Mouse (Mus musculus): ENCODE data around the gene Spata5.
"Not testable (repeated sequence)": the region's sequence is repeated elsewhere in the genome, so short reads cannot be mapped to it uniquely, and the experiment has no call there.

Spata5 gene

GRCm38 (mm10) chr3:37510055-37511032, 90.6 kb downstream of the Spata5 start:
- no peak for DNase-seq (ENCODE audit: extremely low spot score)

- DNase-seq (ENCODE audit: extremely low spot score) = peak; percentile 41
Observed at GRCm38 (mm10) chr3:37515485-37515884, 95.8 kb downstream of the Spata5 start.

DNA sequence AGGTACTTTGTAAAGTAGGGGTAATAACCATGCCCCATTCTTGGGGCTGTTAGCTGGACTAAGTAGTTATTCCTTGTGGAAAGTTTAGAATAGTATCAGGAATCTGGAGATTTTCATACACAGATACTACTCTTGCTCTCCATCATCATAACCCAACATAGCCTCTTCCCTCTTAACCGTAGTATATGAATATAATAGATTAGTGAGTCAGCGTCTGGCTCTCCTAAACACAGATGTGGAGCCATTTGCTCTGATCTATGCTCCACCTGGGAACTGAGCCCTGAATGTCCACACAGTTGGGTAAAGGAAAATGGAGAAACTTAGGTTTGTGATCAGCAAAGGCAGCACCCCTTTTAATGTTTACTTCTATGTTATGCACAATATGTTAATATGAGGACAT, 96.7 kb downstream of the Spata5 start:
- no peak for DNase-seq (ENCODE audit: extremely low spot score)

DNA sequence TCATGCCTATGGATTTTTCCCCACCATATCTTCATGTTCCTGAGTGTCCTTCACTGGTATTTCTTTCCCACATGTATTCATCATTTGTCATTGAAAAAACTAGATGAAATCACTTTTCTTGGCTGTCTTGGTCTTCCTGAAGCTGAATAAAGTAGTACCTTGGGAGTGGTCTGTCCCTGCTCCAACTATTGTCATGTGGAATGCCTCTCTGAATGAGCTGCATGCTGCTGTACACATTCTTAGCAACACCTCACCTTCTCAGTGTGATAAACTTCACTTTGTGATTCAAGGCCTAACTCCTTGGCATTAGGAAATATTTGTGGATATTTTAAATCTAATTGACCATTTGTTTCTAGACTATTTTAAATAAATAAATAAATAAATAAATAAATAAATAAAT, 98.9 kb downstream of the Spata5 start:
- DNase-seq (ENCODE audit: extremely low spot score) = no peak

- no peak for DNase-seq (ENCODE audit: extremely low spot score)
Observed at GRCm38 (mm10) chr3:37520334-37521023, 100.8 kb downstream of the Spata5 start.

DNA sequence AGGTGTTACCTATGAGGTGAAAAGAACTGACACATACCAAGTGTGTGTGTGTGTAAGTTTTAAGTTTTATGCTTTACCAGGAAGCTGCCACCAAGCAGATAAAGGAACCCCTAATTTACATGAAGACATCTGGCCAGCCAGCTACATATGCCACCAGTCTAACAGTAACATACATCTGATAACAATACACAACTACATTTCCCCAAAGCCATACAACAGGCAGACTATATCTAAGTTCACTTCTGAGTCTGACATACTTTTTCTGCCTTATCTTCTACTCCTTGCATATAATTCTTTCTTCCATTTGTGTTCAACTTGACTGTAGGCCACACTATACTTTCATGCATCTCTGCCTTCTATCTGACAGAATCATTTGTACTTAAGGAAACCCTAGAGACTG, 112.4 kb downstream of the Spata5 start:
- DNase-seq (ENCODE audit: extremely low spot score) = no peak

GRCm38 (mm10) chr3:37540701-37541100, 121.0 kb downstream of the Spata5 start:
- not testable (repeated sequence) for DNase-seq (ENCODE audit: extremely low spot score)

DNA sequence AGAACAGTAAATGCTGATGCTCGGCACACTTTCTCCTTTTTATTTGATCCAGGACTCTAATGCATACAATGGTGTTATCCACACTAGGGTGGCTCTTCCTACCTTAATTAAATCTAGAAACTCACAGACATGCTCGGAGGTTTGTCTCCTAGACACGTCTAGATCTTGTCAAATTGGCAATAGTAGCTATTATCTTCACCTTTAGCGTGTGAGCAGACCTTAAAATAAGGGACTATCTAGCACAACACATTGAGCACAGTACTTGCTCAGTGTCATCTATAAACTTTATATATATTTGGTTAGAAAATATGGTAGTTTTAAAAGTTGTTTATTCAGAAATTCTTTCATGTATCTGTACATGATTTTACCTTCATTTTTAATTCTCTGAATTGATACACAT, 126.7 kb downstream of the Spata5 start:
- no peak for DNase-seq (ENCODE audit: extremely low spot score)

DNA sequence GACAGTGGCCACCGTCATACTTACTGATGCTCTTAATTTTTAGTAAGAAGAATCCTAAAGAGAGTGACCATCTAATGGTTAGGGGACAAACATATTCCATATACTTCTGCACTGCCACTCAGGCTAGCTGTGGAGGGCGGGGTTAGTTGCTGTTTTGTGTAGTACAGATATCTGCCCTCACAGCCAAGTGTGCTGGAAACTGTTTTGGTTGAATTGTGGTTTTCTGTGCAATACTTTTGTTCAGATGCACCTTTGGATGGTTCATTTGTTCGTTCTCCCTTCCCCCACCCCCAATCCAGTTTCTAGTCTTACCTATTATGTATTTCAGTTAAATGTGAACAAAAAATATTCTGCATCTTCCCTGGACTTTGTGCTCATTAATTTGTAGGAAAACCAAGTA, 130.5 kb downstream of the Spata5 start:
- no peak for DNase-seq (ENCODE audit: extremely low spot score)

- no peak for DNase-seq (ENCODE audit: extremely low spot score)
Observed at GRCm38 (mm10) chr3:37550594-37550993, 130.9 kb downstream of the Spata5 start.

DNA sequence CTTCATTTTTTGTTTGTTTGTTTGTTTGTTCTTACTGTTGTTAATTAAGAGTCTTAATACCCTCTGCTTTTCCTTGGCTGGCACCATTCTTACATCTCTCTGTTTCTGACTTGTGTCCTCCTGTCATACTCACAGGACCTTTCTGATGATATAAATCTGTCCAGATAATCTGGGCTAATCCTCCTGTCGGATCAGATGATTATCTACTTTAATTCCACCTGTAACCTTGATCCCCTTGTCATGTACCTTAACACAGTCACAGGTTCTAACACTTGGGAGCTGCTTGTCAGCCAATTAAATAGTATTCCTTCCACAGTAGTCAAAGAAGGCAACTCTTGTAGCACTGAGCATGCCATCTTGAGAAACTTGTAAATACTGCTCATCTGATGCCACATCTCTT, 131.8 kb downstream of the Spata5 start:
- no peak for DNase-seq (ENCODE audit: extremely low spot score)

- DNase-seq (ENCODE audit: extremely low spot score) = no peak
Observed at GRCm38 (mm10) chr3:37552244-37552643, 132.5 kb downstream of the Spata5 start.

DNA sequence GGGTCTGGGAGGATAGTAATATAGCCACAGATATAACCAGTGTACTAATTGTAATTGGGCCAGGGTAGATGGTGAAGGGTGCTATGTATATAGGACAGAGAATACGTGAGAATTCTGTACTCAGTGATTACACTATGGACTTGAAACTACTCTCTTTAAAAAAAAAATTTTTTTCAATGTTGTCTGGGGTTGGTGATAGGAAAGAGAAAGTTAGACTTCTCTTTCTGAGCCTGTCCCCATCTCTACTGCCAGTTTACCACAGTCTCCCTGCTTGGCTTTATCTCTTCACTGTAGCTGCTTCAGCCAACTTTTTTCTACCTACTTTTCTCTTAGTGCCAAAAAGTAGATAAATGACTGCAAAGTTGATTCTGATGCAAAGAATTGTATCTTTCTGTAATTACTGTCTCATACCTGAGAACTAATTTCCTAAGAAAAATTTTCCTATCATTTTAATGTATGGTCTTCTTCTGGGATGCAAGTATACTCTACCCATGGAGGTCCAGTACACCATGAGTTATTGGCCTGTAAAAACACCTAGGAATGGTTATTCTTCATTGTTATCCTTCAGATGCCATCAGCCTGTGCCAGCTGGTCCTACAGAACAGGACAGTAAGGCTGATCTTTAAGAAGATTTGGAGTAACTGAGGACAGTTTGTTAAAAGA, 133.8 kb downstream of the Spata5 start:
- DNase-seq (ENCODE audit: extremely low spot score) = no peak

DNA sequence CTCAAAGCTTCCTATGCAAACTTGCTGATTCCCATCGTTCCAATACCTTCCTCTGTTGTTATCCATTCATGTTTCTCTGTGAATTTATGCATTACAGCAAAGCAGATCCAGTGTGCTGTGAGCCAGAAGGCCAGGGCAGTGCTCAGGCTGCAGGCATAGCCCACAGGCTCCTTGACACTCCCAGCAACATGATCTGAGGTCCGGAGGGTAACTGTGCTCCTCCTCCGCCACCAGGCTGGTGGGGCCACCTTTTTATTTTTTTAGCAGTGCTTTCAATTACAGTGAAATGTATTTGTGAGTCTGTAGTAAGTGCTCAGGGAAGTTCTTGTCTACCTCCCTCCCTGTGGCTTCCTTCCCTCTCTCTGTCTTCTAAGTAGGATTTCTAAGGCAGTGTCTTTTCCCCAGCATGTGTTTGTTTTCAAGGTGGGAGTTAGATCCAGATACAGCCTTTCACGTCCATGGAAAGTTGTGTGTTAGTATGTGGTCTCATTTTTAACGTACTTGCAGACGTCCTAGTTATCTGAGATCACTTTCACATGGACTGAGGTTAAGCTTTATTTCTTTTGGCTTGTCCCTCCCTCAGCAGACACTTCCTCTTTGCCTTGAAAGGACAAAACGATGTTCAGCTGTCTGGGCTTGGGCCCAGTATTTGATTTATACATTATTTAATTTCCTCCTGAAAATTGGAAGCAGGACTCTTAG, 136.9 kb downstream of the Spata5 start:
- no peak for DNase-seq (ENCODE audit: extremely low spot score)

DNA sequence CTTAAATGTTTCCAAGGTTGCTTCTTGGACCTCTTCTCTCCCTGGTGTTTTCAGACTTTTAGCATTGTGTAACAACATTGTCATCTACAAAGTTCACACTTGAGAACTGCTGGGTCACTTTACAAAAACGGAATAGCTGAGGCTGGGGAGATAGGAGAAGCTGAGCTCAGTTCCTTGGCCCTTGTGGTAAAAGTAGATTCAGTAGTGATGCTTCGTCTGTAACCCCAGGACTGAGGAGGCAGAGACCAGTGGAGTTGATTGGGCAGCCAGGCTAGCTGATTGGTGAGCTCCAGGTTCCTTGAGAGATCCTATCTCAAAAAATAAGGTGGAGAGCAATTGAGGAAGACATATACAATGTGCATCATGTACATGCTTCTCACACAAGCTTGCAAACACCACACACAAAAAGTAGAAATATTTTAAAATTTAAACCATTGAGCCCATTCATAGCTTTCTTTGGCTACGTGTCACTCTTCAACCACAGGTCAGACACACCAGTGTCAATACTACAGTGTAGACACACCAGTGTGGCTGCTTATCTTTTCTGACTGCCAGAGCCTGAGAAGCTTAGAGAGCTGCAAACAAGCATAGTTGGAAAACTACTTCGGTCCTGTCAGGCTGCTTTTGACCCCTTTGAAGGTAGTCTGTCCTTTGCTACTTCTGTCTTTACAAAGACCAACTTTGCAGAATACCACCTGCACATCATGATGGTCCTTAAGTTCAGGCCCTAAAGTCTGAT, 138.2 kb downstream of the Spata5 start:
- DNase-seq (ENCODE audit: extremely low spot score) = no peak

GRCm38 (mm10) chr3:37559339-37559738, 139.6 kb downstream of the Spata5 start:
- no peak for DNase-seq (ENCODE audit: extremely low spot score)

GRCm38 (mm10) chr3:37561466-37561865, 141.8 kb downstream of the Spata5 start:
- DNase-seq (ENCODE audit: extremely low spot score) = no peak

DNA sequence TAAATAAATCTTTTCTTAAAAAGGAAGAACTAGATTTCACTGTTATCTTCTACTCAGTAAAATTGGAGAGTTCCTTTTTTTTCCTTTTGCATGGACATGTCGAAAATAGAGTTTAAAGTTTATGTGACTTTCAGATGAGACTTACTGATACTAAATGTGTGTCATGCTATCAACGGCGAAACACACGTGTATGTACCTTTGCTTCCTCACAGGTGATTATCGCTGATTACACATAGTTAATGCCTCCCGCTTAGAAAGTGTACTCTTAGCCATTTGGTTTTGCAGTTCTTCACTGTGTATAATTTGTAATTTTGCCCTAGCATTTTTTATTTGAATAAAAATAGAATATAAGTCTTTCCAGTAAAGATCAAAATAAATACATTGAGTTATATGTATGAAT, 146.4 kb downstream of the Spata5 start:
- no peak for DNase-seq (ENCODE audit: extremely low spot score)

- no peak for DNase-seq (ENCODE audit: extremely low spot score)
Observed at GRCm38 (mm10) chr3:37567505-37567904, 147.8 kb downstream of the Spata5 start.

DNA sequence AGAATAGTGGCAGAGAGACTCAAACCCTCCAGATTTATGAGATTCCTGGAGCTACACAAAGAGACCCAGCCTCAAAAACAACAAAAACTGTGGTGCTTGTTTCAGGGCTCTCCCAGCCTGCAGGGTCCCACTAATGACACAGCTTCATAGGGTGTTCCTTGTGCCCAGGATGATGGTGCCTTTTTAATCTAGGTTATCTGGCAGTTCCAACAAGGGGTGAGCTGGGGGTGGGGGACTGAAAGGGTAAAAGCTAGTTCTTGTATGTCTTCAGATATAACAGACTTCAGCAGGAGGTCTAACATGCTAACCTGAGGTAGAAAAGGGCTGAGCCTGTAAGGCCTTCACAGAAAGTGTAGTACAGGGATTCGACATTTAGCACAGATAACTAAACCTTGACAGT, 149.1 kb downstream of the Spata5 start:
- DNase-seq (ENCODE audit: extremely low spot score) = no peak
